Mouse (Mus musculus): ENCODE data around the gene Ugt1a2.

DNA sequence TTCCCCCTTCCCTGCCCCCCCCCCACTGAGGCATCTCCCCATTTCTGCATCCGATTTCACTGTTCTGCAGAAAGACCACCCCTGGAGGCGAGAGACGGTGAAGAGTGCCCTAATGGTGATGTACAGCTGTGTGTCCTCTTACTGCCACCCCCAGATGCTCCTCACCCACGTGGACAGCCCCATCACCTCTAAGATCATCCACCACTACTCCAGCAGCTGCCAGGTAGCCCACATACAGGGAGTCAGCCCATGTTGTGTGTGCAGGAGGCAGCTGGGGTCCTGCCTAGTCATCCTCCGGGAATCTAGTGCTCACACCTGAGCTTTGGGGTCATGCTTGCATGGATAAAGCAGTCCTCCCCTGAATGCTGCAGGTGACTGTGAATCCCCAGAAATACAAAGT is 43.5 kb downstream of the Ugt1a2 start:
- no peak for TF ChIP-seq CTCF (IDR thresholded peaks at IDR 0.05; ENCODE audit: low read depth, low read length)
- no peak for TF ChIP-seq POLR2AphosphoS5 (IDR thresholded peaks at IDR 0.05; ENCODE audit: insufficient replicate concordance, low read depth, low read length)

All from G1E (cell line).